Mouse (Mus musculus) c-Kit-positive CD71-negative TER-119-negative erythroid progenitor cells, embryonic 14.5 days (primary cell): ENCODE measurements around the gene H2-Eb2.

ENCODE experiments used
- DNase-seq: peaks from one replicate; pipeline ENCODE4 v3.0.0-alpha.2; 2013; ENCODE audit warnings: low read depth

H2-Eb2 gene

DNA sequence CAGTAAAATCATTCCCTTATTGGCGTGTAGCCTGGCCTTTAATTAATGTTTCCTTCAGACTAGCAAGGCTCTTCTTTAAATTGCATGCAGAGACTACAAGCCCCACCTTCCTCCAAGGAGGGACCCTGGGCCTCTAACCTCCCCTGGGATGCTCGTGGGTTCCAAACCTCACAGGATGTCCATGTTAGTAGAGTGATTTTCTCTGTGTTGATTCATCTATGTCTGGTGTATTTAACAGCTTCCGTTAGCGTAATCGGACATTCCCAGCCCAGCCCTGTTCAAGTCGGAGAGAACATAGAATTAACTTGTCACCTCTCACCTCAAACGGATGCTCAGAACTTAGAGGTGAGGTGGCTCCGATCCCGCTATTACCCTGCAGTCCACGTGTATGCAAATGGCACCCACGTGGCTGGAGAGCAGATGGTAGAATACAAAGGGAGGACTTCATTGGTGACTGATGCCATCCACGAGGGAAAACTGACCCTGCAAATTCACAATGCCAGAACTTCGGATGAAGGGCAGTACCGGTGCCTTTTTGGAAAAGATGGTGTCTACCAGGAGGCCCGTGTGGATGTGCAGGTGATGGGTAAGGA lies 37.6 kb downstream of the H2-Eb2 start:
- DNase-seq = no peak

DNA sequence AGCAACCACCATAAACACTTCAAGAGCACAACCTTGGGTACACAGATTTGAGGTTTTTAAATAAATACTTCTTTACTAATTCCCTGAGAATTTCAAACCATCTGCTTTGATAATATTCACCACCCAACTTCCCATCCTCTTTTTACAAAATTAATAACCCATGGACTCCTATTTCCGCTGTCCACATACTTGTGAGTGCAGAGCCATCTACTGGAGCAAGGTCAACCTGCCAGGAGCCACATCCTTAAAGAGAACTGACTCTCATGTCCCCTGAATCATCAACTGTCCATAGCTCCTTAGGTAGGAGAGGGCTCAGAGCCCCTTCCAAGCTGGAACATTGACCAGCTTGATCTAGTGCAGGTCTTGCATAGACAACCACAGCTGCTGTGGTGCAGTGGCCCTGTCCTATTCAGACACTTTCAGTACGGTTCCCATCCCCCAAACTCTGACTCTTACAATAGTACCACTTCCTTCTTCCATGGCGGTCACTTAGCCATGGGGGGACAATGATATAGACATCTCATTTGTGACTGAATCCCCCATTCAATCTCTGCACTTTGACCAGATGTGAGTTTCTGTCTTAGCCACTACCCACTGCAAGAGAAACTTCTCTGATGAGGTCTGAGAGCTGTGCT lies 38.3 kb downstream of the H2-Eb2 start:
- DNase-seq = no peak

DNA sequence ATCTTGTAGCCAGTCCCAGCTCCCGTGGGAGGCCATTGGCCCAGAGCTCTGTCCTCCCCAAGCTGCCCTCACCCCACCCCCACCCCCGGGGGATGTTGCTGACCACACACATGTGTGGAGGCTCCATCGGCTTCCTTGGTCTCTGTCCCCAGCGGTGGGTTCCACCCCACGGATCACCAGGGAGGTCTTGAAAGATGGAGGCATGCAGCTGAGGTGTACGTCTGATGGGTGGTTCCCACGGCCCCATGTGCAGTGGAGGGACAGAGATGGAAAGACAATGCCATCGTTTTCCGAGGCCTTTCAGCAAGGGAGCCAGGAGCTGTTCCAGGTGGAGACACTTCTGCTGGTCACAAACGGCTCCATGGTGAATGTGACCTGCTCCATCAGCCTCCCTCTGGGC lies 39.6 kb downstream of the H2-Eb2 start:
- no peak for DNase-seq

DNA sequence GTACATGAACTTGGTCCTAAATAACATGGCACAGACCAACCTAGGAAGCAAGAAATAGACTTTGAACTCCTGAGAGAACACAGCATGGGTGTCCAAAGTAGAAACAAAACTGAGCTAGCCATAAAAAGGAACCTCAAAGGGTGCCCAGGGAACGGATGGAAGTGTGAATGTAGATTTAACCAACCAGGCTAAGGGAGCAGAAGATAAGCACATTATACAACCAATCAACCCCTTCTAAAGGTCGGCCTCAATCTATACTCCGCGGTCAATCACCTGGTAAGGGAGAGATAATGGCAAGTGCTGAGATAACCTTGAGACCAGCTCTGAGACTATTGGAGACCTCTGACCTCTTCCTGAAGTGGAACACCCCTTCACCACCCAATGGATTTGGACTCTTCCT lies 45.1 kb downstream of the H2-Eb2 start:
- DNase-seq = no peak

DNA sequence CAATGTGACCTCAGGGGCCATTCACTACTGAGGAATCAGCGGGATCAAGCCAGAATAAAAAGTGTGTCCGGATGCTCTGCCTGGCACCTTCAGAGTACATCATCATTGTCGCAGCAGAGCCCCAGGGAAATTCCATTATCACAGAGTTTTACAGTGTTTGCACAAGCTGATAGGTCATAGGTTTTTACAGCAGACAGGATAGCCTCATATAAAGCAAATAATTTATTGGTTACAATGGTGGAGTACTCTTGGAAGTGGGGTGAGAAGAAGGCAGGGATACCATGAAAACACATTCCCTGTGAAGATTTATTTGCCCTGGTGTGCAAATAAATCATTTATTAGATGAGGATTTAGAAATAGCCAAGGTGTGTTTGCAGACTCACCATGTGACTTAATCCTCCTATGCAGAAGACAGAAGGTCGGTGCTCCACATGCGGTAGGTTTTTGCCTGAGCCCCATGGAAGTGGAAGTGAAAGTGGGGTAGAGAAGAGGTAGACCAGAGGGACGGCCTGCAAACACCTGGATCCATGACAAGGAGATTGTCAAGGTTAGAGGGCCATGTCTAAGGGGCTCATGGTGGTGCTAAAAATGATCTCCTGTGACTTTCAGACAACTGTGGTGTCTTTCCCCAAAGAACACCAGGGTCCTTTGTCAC lies 47.7 kb downstream of the H2-Eb2 start:
- no peak for DNase-seq

DNA sequence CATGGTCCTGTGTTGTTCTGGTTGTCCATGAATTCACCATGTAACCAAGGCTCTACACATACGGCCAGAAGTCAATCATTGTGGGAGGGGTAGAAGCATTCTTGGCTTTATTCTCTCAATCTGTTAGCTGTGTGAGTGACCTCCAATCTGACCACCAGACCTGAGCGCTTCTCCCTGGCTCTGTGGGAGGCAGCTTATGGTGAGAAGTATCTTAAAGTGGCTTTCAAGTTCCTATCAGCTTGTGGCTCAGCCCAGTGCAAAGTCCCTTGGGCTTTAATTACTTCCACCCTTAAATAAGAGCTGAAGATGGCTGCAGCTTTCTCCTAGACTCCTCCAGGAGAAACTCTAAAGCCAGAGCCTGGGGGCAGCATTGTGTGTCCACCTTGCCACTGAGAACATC lies 51.4 kb downstream of the H2-Eb2 start, which contains the start of gene Btnl1:
Gene Btnl1 (plus strand): TSS at position 286 of the 400 bp plus-strand sequence.
- DNase-seq = no peak

DNA sequence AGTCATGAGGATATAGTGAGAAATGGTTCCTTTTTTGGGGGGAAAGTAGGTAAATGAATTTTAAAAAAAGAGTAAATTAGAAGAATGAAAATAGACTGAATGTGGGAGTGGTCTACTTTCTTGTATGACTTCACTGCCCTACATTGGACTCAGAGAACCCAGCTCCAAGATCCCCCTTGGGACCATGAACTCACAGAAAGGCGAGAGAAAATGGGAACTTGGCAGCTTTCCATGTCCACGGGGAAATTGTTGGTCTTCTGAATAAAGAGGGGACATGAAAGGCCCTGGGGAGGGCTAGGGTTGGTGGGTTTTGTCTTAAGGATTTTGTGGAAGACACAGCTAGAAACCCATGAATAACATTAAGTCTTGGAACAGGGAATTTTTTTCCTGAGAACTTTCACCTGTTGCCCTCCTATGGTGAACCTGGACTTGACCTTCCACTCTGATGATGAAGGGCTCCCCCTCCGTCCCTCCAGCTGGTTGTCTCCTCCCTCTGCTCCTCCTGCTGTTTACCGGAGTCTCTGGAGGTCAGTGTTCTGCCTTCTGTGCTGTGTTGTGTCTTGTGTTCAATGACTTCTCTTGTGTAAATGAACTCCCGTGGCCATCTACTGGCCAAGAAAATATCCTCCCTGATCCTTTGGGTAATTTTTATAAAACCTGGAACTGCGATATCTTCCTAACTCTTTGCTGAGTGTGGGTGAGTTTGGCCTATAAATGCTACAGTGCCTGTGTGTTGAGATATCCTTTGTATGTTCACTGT lies 52.2 kb downstream of the H2-Eb2 start:
- no peak for DNase-seq

DNA sequence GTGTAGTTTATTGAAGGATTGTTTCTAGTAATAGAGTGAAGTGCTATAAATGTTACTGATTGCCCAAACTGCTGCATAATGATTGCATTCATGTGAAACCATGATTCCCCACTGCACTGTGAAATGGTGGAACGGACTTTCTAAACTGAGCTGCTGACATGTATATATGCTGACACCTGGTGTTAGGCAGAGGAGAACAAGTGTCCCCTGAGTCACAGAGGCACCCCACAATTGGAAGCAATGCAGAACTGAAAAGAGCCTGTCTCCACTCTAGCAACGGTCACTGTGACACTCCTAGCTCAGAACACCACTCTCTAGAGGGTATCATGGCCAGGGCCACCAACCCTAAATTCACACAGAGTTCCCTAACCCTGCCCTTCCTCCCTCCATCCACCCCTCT lies 53.3 kb downstream of the H2-Eb2 start:
- DNase-seq = no peak

DNA sequence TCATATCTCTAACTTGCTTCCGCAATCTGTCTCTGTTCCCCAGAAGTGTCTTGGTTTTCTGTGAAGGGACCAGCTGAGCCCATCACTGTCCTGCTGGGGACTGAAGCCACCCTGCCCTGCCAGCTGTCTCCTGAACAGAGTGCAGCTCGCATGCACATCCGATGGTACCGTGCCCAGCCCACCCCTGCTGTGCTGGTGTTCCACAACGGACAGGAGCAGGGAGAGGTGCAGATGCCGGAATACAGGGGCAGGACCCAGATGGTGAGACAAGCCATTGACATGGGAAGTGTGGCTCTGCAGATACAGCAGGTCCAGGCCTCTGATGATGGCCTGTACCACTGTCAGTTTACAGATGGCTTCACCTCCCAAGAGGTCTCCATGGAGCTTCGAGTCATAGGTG lies 54.0 kb downstream of the H2-Eb2 start:
- no peak for DNase-seq

DNA sequence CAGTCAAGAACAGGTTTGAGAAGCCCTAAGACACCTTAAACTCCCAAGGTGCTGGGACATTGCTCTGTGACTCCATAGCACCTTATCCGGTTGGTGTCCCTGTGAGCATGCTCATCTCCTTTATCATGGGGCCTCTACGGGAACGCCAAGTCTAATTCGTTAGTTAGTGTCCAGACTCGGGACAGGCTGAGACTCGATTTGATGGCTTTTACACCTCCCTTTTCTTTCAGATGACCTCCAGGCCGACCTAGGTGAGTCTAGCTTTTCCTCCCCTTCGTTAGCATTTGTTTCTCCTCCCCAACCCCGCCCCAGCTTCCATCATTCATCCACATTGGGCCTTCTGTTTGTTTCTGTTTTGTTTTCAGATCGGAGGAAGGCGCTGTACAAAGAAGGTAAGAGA lies 56.4 kb downstream of the H2-Eb2 start:
- no peak for DNase-seq

DNA sequence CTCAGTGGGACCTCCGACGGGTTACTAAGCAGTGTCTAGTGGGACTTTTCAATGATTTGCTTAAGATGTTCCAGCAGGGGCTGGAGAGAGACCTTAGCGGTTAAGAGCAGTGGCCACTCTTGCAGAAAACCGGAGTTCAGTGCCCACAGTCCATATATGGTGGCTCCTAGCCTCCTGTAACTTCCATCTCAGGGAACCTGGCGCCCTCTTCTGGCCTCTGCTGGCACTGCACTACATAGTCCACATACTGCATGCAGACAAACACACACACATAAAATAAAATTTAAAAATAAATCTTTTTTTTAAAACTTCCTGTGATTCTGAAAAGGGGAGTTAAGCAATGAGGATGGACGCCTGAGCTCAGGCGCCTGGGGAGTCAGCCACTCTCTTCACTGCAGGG lies 57.7 kb downstream of the H2-Eb2 start:
- no peak for DNase-seq

DNA sequence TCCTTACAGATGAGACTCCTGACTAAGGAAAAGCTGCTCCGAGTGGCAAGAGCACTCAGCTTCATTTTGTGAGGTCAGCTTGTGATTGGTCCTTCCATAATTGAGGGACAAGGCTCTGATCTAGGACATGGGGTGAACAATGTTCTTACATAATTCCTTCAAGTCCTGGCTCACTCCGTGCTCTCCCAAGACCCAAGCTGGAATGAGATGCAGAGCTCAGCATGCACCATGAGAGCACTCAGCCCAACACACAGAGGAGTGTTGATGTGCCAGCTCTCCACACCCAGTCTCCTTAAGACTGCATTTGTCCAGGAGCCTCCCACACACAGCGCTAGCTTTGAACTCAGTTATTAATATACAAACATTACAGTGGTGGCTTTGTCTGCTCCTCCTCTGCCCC lies 59.2 kb downstream of the H2-Eb2 start:
- no peak for DNase-seq

DNA sequence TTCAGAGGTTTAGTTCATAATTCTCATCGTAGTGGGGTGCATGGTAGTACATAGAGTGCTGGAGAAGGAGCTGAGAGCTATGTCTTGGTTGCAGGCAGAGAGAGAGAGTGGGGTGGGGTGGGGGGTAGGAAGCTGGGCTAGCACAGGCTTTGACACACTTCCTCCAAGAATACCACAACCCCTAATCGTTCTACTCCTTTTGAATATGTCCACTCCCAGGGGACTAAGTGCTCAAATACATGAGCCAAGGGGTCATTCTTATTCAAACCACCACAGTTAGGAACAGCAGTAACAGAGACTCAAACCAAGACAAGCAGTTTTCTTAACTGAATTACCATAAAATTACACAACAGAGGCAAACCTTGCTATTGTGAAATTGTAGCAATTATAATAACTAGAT lies 61.2 kb downstream of the H2-Eb2 start:
- DNase-seq = no peak

DNA sequence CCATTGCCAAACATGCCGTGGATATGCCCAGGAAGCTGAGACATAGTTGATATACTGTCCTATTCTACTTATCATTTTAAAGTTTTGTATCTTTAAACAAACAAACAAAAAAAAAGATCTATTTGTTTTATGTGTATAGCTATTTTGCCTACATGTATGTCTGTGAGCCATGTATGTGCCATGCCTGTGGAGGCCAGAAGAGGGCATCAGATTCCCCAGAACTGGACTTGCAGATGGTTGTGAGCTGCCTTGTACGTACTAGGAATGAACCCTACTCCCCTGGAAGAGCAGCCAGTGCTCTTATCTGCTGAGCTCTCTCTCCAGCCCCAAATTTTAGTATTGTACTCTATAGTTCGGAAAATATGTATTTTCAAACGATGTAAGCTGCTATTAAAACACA lies 63.0 kb downstream of the H2-Eb2 start:
- no peak for DNase-seq
